Mouse (Mus musculus): ENCODE measurements at regions not wholly inside any gene's neighbourhood (a gene's known extent, or its start where the extent isn't known, plus 50 kb on each side); places are given as distances from the start of the nearest gene placed in this dataset.
"Not testable (repeated sequence)": the region's sequence is repeated elsewhere in the genome, so short reads cannot be mapped to it uniquely, and the experiment has no call there.

DNA sequence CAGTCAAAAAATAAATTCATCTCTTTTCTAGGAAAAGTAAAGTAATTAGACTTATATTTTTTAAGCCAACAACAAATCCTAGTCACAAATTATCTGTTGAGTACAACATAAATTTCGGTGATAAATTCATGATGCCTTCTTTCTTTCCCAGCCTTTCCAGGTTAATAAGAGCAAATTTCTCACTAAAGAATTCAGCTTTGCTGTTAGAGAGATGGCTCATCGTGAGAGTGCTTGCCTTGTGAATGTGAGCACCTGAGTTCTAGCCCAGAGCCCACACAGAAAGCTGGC, 125.2 kb upstream of the Intu start:
- no peaks in the 10 kb centered on the region for H3K79me3 ChIP-seq (ENCODE audit: low read depth)
- no peak overlapping the region for H3ac ChIP-seq (ENCODE audit: control insufficient read depth, insufficient read length, low read depth)
- no peaks in the 10 kb centered on the region for H3K27me3 ChIP-seq (ENCODE audit: control insufficient read depth, insufficient read depth, insufficient read length)
- no peaks in the 10 kb centered on the region for H3K36me3 ChIP-seq (ENCODE audit: control insufficient read depth, insufficient read depth)
- H3K79me2 ChIP-seq (ENCODE audit: control insufficient read depth, insufficient read depth) = no peaks in the 10 kb centered on the region
- no peak overlapping the region for H3K4me3 ChIP-seq (ENCODE audit: insufficient read depth, poor library complexity, severe bottlenecking)
- TF ChIP-seq MAX (IDR thresholded peaks at IDR 0.05) (no peak), MYOG (IDR thresholded peaks at IDR 0.05; ENCODE audit: control insufficient read depth, extremely low read depth, insufficient read length) (no peak), MYOD1 (IDR thresholded peaks at IDR 0.05; ENCODE audit: control insufficient read depth, insufficient read length, low read depth) (no peak), USF1 (IDR thresholded peaks at IDR 0.05; ENCODE audit: low read depth) (no peak), FOSL1 (IDR thresholded peaks at IDR 0.05; ENCODE audit: insufficient read depth, low read length, poor library complexity, severe bottlenecking) (no peak), CTCF (IDR thresholded peaks at IDR 0.05; ENCODE audit: control insufficient read depth, insufficient read depth, insufficient read length) (no peak), CEBPB (IDR thresholded peaks at IDR 0.05; ENCODE audit: low read depth) (no peak)

DNA sequence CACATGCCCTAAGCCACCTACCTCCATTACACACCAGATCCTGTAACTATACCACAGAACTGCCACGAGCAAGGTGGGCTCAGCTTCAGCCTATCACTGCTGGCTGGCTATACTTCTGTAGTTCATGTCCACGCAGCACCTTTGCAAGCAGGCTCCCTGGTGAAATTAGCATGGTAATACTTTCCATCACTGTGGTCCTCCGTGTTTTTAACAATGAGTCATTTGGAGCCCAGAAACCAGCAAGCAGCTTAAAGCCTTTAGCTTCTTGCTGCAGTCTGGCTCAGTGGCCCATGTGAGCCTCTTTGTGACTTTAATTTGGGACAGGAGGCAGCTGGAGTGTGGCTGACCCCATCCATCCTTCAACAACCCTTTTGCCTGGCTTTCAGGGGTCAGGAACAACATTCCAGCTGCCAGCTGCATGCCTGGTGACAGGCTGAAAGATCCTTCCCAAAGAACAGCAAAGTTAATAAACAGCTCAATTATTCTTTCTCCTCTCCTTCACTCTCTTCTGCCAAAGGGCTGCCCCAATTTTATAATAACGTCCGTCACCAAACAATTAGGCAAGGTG, 122.1 kb upstream of the Intu start:
- TF ChIP-seq FOSL1 (IDR thresholded peaks at IDR 0.05; ENCODE audit: insufficient read depth, low read length, poor library complexity, severe bottlenecking) (no peak), USF1 (IDR thresholded peaks at IDR 0.05; ENCODE audit: low read depth) (no peak), MYOG (IDR thresholded peaks at IDR 0.05; ENCODE audit: control insufficient read depth, extremely low read depth, insufficient read length) (no peak), MYOD1 (IDR thresholded peaks at IDR 0.05; ENCODE audit: control insufficient read depth, insufficient read length, low read depth) (no peak), MAX (IDR thresholded peaks at IDR 0.05) (no peak), CTCF (IDR thresholded peaks at IDR 0.05; ENCODE audit: control insufficient read depth, insufficient read depth, insufficient read length) (no peak), CEBPB (IDR thresholded peaks at IDR 0.05; ENCODE audit: low read depth) (no peak)
- Histone ChIP-seq H3ac (ENCODE audit: control insufficient read depth, insufficient read length, low read depth) (no peak overlapping the region), H3K79me3 (ENCODE audit: low read depth) (no peaks in the 10 kb centered on the region), H3K36me3 (ENCODE audit: control insufficient read depth, insufficient read depth) (no peaks in the 10 kb centered on the region), H3K4me3 (ENCODE audit: insufficient read depth, poor library complexity, severe bottlenecking) (no peak overlapping the region), H3K27me3 (ENCODE audit: control insufficient read depth, insufficient read depth, insufficient read length) (no peaks in the 10 kb centered on the region), H3K79me2 (ENCODE audit: control insufficient read depth, insufficient read depth) (no peaks in the 10 kb centered on the region)

DNA sequence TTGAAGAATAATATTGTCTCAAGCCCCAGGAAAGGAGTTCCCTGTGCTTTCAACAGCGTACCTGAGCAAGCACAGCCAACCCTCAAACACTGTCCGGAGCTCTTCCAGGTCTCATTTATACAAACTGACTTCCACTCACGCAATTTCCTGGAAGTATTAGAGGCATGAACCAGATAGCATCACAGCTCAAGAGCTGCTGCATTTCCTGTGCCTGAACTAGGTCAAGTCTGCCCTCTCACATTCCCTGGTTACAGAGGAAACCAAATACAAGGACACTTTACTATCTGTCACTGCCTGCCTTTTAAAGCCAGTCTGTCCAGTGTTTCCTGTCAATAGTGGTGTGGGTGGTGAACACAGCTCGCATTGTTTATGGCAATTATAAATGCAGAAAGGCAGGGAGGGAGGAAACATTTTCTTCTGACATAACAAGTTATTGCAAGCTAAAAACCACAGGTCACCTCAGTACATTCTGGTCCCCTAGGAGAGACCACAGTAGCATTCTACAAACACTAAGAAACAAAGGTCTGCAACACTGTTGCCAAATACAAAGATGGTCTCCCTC, 120.3 kb upstream of the Intu start:
- TF ChIP-seq MAX (IDR thresholded peaks at IDR 0.05) = no peak
- no peak overlapping the region for H3ac ChIP-seq (ENCODE audit: control insufficient read depth, insufficient read length, low read depth)
- H3K27me3 ChIP-seq (ENCODE audit: control insufficient read depth, insufficient read depth, insufficient read length) = no peaks in the 10 kb centered on the region
- no peak overlapping the region for H3K4me3 ChIP-seq (ENCODE audit: insufficient read depth, poor library complexity, severe bottlenecking)
- H3K79me2 ChIP-seq (ENCODE audit: control insufficient read depth, insufficient read depth) = no peaks in the 10 kb centered on the region
- H3K79me3 ChIP-seq (ENCODE audit: low read depth) = no peaks in the 10 kb centered on the region
- H3K36me3 ChIP-seq (ENCODE audit: control insufficient read depth, insufficient read depth) = no peaks in the 10 kb centered on the region

DNA sequence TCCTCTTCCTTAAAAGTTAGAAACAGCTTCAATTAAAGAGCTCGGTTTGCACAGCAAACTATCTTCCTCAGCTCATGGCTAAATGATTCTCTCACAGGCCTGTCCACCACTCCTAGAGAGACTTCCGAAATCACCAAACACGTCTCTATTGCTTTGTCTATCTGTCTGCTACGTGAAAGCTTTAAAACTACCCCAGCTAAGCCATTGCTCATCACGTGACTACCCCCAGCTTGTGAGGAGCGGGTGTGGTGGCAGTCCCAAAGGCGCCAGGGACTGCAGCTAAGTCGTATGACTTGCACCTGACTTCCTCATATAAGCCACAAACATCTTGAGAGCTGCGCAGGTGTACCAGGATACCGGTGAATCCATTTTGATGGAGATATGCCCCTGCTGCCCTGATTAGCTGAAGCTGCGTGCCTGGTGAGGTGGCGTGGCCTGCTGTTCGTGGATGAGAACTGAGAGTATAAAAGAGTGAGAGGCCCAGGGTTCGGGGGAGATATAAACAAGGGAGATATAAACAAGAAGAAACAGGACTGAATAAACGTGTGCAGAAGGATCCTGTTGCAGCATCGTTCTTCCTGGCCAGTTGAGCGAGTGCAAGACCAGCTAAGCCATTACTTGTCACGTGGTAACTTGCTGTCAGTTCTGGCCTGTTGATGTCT, 105.8 kb upstream of the Intu start:
- H3K36me3 ChIP-seq (ENCODE audit: control insufficient read depth, insufficient read depth); H3K79me3 ChIP-seq (ENCODE audit: low read depth); H3ac ChIP-seq (ENCODE audit: control insufficient read depth, insufficient read length, low read depth); H3K79me2 ChIP-seq (ENCODE audit: control insufficient read depth, insufficient read depth); H3K4me3 ChIP-seq (ENCODE audit: insufficient read depth, poor library complexity, severe bottlenecking); H3K27me3 ChIP-seq (ENCODE audit: control insufficient read depth, insufficient read depth, insufficient read length): not testable (repeated sequence)

DNA sequence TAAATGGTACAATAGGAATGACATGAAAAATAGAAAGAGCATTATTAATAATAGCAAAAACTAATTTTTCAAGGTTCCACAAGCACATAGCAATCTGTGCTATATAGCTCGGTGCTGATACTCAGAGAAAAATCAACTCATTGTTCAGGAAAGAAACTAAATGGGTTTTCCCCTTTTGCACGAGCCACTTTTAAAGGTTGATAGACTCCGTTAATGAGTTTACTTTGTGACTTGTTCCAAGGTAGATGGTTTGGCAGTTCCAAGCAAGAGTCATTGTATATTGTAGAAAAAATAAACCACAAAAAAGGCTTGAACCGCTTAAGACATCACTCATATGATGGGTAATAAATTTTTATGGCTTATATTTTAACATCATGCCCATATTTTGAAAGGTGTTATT, 105.0 kb upstream of the Intu start:
- TF ChIP-seq CTCF (IDR thresholded peaks at IDR 0.05; ENCODE audit: control insufficient read depth, insufficient read depth, insufficient read length) (no peak), USF1 (IDR thresholded peaks at IDR 0.05; ENCODE audit: low read depth) (no peak), FOSL1 (IDR thresholded peaks at IDR 0.05; ENCODE audit: insufficient read depth, low read length, poor library complexity, severe bottlenecking) (no peak)
- H3K79me3 ChIP-seq (ENCODE audit: low read depth) = no peaks in the 10 kb centered on the region
- no peak overlapping the region for H3K4me3 ChIP-seq (ENCODE audit: insufficient read depth, poor library complexity, severe bottlenecking)
- H3ac ChIP-seq (ENCODE audit: control insufficient read depth, insufficient read length, low read depth) = no peak overlapping the region
- no peaks in the 10 kb centered on the region for H3K36me3 ChIP-seq (ENCODE audit: control insufficient read depth, insufficient read depth)
- H3K27me3 ChIP-seq (ENCODE audit: control insufficient read depth, insufficient read depth, insufficient read length) = no peaks in the 10 kb centered on the region
- H3K79me2 ChIP-seq (ENCODE audit: control insufficient read depth, insufficient read depth) = no peaks in the 10 kb centered on the region

DNA sequence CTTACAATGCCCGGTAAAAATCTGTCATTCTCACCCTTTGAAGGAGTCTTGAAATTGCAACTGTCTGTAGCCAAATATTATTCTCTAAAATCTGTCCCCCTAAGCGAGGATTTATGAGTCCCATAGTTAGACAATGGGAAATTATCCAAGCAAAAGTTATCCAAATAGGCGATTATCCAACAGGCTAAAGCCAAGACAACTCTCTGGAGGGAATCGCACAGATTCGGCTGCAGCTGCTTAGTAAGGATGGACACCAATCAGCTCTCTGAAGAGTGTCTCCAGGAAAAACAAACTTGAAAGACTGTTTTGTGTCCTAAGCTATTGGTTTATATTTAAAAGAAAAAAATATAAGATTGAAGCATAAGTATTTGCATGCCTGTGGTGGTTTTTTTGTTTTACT, 103.1 kb upstream of the Intu start:
- no peaks in the 10 kb centered on the region for H3K79me2 ChIP-seq (ENCODE audit: control insufficient read depth, insufficient read depth)
- no peak overlapping the region for H3K4me3 ChIP-seq (ENCODE audit: insufficient read depth, poor library complexity, severe bottlenecking)
- no peaks in the 10 kb centered on the region for H3K27me3 ChIP-seq (ENCODE audit: control insufficient read depth, insufficient read depth, insufficient read length)
- TF ChIP-seq CTCF (IDR thresholded peaks at IDR 0.05; ENCODE audit: control insufficient read depth, insufficient read depth, insufficient read length) (no peak), CEBPB (IDR thresholded peaks at IDR 0.05; ENCODE audit: low read depth) (no peak), USF1 (IDR thresholded peaks at IDR 0.05; ENCODE audit: low read depth) (no peak), MYOG (IDR thresholded peaks at IDR 0.05; ENCODE audit: control insufficient read depth, extremely low read depth, insufficient read length) (no peak), MAX (IDR thresholded peaks at IDR 0.05) (no peak), MYOD1 (IDR thresholded peaks at IDR 0.05; ENCODE audit: control insufficient read depth, insufficient read length, low read depth) (no peak), FOSL1 (IDR thresholded peaks at IDR 0.05; ENCODE audit: insufficient read depth, low read length, poor library complexity, severe bottlenecking) (no peak)
- no peaks in the 10 kb centered on the region for H3K79me3 ChIP-seq (ENCODE audit: low read depth)
- H3ac ChIP-seq (ENCODE audit: control insufficient read depth, insufficient read length, low read depth) = no peak overlapping the region
- no peaks in the 10 kb centered on the region for H3K36me3 ChIP-seq (ENCODE audit: control insufficient read depth, insufficient read depth)

Data from C2C12 (cell line).